Mouse (Mus musculus): ENCODE measurements around the gene Zfand2a.

Zfand2a gene

DNA sequence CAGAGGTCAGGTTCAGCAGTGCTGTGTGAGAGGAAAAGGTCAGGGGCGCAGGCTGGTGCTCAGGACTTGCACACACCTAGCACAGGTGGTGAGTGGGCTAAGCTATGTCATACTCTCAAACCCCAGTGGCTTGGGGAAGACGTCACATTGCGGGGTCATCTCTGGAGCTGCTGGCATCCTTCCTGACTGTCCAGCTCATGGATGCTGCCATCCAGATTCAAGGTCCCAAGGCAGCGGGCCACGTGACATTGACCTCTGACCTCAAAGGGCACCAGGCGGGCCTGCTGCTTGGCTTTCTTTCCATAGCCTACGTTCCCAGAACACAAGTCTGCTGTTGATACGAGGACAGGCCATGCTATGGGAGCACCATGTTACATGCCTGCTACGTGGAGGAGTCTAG lies 57.3 kb downstream of the Zfand2a start:
- DNase-seq, result no peak

DNA sequence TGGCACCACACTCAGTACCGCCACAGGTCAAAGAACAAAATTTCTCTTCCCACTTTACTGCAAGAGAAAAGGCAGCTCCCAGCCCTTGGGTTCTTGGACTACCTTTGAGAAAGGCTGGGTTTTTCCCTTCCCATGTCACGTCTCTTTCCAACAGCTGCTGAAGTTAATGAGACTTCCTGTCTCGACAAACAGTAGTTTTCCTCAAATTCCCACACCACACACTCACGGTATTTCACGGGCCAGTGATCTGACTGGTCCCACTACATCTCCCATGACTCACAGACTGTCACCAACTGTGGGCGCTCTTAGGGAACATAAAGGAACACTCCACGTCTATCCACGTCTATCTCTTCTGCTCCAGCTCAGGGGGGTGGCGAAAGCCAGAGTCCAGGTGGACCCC lies 59.2 kb downstream of the Zfand2a start:
- no peak for DNase-seq

DNA sequence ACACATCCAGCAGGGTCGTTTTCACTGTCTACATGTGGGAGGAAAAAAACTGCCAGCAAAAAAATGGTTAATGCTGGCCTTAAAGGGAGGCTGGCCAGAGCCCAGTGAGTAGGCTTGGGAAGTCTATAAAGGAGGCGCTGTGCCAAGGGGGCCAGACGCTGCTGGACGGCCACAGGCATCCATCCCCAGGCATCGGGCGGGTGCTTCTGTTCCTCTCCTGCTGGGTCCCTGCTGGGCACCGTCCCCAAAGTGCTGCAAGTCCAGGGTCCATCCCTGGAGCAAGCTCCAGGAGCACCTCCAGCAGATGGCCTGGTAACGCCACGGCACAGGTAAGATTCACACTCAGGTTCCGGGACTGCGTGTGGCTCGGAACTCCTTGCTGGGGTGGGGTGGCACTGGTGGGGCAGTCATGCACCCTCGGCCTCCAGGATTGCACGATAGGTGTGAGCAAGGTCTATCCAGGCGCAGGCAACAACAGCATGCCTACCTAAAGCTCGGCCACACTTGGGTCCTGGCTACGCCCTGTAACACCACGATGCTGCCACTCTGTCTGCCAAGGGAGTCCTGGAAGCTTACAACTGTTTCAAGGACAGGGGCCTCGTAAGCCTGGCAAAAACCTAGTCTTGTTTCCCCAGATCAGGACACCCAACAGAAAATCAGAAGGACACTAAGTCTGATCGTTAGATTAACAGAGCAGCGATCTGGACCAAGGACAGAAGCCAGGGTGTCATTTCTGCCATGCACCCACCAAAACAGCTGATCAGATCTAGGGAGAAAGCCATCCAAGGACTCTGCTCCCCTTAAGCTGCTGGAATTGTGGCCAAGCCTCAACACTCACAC lies 61.1 kb downstream of the Zfand2a start, which contains the start of gene Gper1:
Gper1 (plus strand) TSS at position 126 of the 840 bp plus-strand sequence.
- DNase-seq, result peak; percentile 32
